Mouse (Mus musculus) lung, embryonic 14.5 days (tissue): ENCODE results near the gene Ddx52. TPM values are rescaled to one million over a fixed set of nuclear protein-coding genes. Genes with fewer than 3 reads are reported as not detected.

Experiments
- ATAC-seq: fragments of 200-750 bp; cut with Nextera tagmentation; 2 replicates; pipeline ENCODE4 v1.8.0; 2017; ENCODE audit warnings: mild to moderate bottlenecking, moderate TSS enrichment, moderate library complexity; ENCODE audit not compliant: insufficient read depth
- DNase-seq: peaks from one replicate; pipeline ENCODE4 v3.0.0-alpha.2; 2015
- H3K27ac ChIP-seq: fragments of 300-500 bp; sonication (generic); 2 replicates; pipeline ENCODE4 v1.5.1; 2014; ENCODE audit warnings: low read depth, mild to moderate bottlenecking, moderate library complexity
- H3K27me3 ChIP-seq: fragments of 300-500 bp; sonication (generic); 2 replicates; pipeline ENCODE4 v1.6.1; 2014; ENCODE audit warnings: low read length, control low read depth; ENCODE audit not compliant: insufficient read depth
- H3K36me3 ChIP-seq: fragments of 300-500 bp; sonication (generic); 2 replicates; pipeline ENCODE4 v1.6.1; 2014; ENCODE audit warnings: control low read depth; ENCODE audit not compliant: insufficient read depth
- H3K4me1 ChIP-seq: fragments of 300-500 bp; sonication (generic); 2 replicates; pipeline ENCODE4 v1.6.1; 2014; ENCODE audit warnings: antibody characterized with exemption, control low read depth; ENCODE audit not compliant: insufficient read depth
- H3K4me2 ChIP-seq: fragments of 300-500 bp; sonication (generic); 2 replicates; pipeline ENCODE4 v1.6.1; 2014; ENCODE audit warnings: mild to moderate bottlenecking
- H3K4me3 ChIP-seq: fragments of 300-500 bp; sonication (generic); 2 replicates; pipeline ENCODE4 v1.5.1; 2014; ENCODE audit warnings: low read depth, low read length
- H3K9ac ChIP-seq: fragments of 300-500 bp; sonication (generic); 2 replicates; pipeline ENCODE4 v1.6.1; 2014
- H3K9me3 ChIP-seq: fragments of 300-500 bp; sonication (generic); 2 replicates; pipeline ENCODE4 v1.6.1; 2016; ENCODE audit warnings: low read depth, low read length, control low read depth
- CTCF ChIP-seq: IDR thresholded peaks from 2 replicates; pipeline ENCODE4 v1.5.1; 2016; ENCODE audit warnings: antibody characterized with exemption, low read depth
- WGBS: fragments of 180-500 bp; shearing (Covaris S2); extraction: QIAGEN DNeasy Blood & Tissue Kit; methylation state at CpG from one replicate; pipeline ENCODE4 v1.1.7; 2014; 5-methylcytosine and 5-hydroxymethylcytosine counted together
- polyA plus RNA-seq: library from polyadenylated mRNA; unstranded; fragments of >200 nt; fragmentation: Nextera tagmentation; extraction: Ambion mirVana; gene quantifications from 2 replicates; pipeline ENCODE4 v1.2.1, GENCODE M21; 2014

Ddx52 gene
- polyA plus RNA-seq, 1 experiment from 2014 or later: 39.4 TPM

DNA sequence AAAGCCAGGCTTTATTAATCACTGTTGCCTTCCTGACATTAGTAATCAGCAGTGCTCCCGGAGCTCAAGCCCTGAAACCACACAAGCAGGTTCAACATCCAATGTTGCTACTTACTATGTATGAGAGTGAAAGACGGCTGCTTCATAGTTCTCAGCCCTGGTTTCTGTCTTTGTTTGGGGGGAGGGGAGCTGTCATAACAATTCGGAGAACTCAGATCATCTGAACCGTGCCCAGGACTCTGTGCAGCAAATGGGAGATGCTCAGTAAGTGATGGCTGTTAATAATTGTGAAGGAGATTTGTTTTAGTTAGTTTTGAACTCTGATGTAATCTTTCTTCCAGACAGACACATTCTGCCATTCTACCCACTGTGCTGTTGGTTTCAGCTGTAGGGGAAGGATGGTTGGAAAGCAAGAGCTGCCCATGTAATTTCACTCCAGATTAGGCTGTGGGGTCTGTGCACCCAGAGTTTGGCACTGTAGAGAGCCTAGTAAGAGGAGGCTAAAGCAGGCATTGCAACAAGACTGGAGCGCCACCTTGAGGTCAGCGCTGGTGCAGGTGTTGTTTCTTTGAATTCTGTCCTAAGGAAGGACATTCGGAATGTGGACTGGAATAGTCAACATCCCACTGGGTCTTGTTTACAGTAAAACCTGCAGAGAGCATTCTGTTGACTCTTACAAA is 5.7 kb upstream of the Ddx52 start:
- Histone ChIP-seq H3K27me3 (no peaks in the 10 kb centered on the region), H3K4me2 (no peak overlapping the region), H3K4me1 (no peaks in the 10 kb centered on the region), H3K36me3 (no peaks in the 10 kb centered on the region), H3K9ac (no peak overlapping the region), H3K9me3 (no peaks in the 10 kb centered on the region), H3K4me3 (no peak overlapping the region), H3K27ac (no peak overlapping the region)
- DNase-seq: peak; percentile 92
- WGBS: 12% methylated on average over 7 of the region's 7 CpGs
- TF ChIP-seq CTCF: peak; percentile 95
- peak; percentile 21; the same call in 1 of the 2 replicates for ATAC-seq

DNA sequence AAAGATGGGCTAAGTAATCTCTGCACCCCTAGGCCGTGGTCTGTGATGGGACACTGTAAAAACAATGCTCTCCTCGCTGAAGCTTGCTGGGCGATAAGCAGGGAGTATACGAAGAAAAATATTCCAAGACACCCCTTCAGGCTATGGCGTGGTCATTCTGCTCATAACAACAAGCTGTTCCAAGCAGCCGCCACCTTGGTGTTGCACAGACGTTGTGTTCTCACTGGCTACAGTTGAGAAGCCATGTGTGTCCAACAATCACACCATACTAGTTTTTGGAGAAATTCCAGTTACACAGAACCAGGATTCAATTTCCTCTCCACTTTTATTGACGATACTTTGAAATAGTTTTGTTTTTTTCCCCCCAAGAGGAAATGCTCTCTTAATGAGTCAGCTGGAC is 3.3 kb upstream of the Ddx52 start:
- Histone ChIP-seq H3K27me3 (no peaks in the 10 kb centered on the region), H3K4me3 (no peak overlapping the region)

DNA sequence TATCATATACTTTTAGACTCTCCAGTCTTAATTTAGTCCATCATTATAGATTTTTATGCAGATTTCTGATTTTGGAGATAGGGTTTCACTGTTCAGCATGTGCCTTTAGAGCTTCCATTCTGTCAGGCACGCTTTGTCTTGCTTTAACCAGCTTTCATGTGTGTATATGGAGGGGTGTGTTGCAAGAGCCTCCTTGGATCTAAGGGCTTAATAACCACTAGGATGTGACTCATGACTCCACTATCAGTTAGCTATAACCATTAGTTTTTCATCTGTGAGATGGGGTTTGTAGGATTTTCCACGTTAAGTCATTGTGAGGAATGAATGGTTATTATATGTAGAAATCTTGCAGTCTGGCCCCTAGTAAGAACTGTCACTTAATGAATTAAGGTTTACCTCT is 15.0 kb downstream of the Ddx52 start:
- no peak for TF ChIP-seq CTCF
- H3K4me2 ChIP-seq: no peak overlapping the region
- no peak overlapping the region for H3K9ac ChIP-seq
- no peak overlapping the region for H3K4me3 ChIP-seq
- H3K9me3 ChIP-seq: no peaks in the 10 kb centered on the region
- 97% methylated on average over 2 of the region's 2 CpGs for WGBS
- H3K36me3 ChIP-seq: peaks cover 95% of the 10 kb centered on the region
- no peaks in the 10 kb centered on the region for H3K4me1 ChIP-seq
- no peaks in the 10 kb centered on the region for H3K27me3 ChIP-seq
- ATAC-seq: no peak
- H3K27ac ChIP-seq: no peak overlapping the region
- no peak for DNase-seq

More for the DNA sequence above, 3.3 kb upstream of the Ddx52 start:
- H3K9me3 ChIP-seq: no peaks in the 10 kb centered on the region
- no peak for TF ChIP-seq CTCF
- ATAC-seq (no peak), DNase-seq (no peak)
- H3K27ac ChIP-seq: no peak overlapping the region
- no peak overlapping the region for H3K4me2 ChIP-seq
- H3K36me3 ChIP-seq: peaks cover 4% of the 10 kb centered on the region; the same call in 1 of the 2 replicates
- H3K9ac ChIP-seq: no peak overlapping the region
- WGBS: 76% methylated on average over 8 of the region's 8 CpGs
- no peaks in the 10 kb centered on the region for H3K4me1 ChIP-seq

DNA sequence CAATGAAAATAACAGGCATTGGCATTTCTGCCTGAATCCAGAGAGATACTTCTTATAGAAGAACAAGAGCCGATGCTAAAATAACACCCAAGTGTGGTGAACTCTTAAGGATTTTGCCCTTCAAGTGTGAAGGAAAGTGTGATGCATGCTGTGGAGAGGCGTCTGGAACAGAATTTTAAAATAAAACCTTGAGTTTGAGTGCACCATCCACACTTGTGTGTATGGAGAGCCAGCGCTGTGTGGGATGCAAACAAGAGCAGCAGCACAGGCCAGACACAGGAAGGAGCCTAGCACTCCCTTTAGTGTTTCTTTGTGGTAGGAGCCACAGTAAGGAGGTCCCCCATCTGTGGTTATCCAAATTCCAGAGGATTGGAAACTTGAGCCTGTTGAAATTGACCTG is 20.1 kb downstream of the Ddx52 start:
- no peaks in the 10 kb centered on the region for H3K9me3 ChIP-seq
- DNase-seq: no peak
- H3K4me1 ChIP-seq: no peaks in the 10 kb centered on the region
- no peak overlapping the region for H3K4me3 ChIP-seq
- peaks cover 56% of the 10 kb centered on the region for H3K36me3 ChIP-seq
- ATAC-seq: no peak
- 83% methylated on average over 3 of the region's 3 CpGs for WGBS
- no peak overlapping the region for H3K9ac ChIP-seq
- no peak overlapping the region for H3K4me2 ChIP-seq
- TF ChIP-seq CTCF: no peak
- H3K27me3 ChIP-seq: no peaks in the 10 kb centered on the region
- no peak overlapping the region for H3K27ac ChIP-seq

DNA sequence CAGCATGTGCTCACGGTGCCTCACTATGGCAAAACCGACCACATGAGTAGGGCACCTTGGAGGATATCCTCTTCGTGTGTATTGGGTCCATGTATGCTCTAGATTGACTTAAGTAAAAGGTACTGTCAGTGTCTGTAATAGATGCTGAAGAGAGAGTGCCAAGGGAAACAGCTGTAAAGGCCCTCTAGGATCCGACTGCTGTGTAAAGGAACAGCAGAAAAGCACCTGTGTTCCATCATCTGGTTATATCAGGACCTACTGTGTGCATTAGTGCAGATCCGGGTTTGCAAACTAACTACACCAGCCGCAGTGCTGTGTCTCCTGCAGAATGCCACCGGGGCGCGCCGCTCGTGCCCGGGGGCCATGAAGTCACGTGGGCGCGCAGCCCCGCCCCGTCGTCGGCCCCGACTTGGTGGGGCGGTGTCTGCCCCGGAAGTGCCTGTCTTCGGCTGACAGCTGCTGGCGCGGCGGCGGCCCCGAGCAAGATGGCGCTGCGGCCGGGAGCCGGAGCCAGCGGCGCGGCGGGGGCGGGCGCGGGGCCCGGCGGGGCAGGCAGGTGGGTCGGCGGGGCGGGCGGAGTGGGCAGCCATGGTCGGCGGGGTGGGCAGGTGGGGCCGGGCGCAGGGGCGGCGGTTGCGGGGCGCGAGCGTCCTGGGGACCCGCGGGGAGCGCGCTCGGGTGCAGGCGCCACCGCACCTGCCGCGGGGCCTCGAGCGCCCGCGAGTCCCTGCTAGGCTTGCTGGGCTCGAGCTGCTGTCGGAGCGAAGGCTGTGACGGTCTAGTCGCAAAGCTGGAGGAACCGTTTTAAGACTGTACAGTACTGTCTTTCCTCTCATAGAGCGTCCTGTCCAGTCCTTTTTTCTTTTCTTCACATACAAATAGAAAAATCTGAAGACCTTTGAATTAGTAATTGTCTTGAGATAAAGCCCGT is 22.4 kb downstream of the Ddx52 start, which contains the start of gene Synrg:
TSS of gene Synrg (plus strand) at position 438 of the 931 bp plus-strand sequence.
- 2% methylated on average over 75 of the region's 76 CpGs for WGBS
- H3K27ac ChIP-seq: peak within 1 kb of the TSS; percentile 58; the same call in 1 of the 2 replicates
- no peak for TF ChIP-seq CTCF

DNA sequence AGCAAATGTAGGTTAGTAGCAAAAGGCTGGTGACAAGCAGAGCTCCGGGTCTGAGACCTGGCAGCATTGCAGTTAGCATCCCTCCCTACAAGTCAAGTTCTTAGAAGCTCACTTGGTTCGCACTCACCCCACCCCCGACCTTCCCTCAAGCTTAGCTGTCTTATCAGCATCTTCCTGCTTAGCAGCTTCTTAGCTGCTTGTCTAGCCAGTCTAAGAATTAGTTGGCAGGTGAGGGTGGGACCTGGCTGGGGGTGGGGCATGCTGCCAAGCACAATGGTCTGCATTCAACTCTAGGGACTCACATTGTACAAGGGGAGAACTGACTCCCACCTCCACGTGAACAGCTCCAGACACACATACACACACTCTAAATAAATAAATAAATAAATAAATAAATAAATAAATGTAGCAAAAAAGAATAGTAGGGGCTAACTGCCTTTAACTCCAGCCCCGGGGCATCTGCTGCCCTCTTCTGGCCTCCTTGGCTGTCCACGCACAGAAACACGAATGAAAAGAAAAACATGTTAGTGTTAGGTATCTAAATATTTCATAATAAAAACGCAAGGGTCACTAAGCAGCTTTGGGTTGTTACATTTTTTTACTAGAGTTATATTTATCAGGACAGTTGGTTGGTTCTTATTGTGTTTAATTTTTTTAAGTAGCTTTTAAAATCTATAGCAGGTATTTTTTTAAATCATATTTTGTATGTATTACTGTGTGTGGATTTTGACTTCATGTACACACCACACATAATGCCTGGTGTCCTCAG is 25.8 kb downstream of the Ddx52 start:
- Histone ChIP-seq H3K4me3 (no peak overlapping the region), H3K9me3 (no peaks in the 10 kb centered on the region), H3K27me3 (no peaks in the 10 kb centered on the region), H3K9ac (no peak overlapping the region), H3K4me1 (no peaks in the 10 kb centered on the region), H3K4me2 (no peak overlapping the region), H3K27ac (no peak overlapping the region), H3K36me3 (peaks cover 4% of the 10 kb centered on the region; the same call in 1 of the 2 replicates)
- DNase-seq (peak; percentile 27), ATAC-seq (no peak)
- 40% methylated on average over 8 of the region's 8 CpGs for WGBS
- 0 out of 2 replicates have a peak, but pooled peaks have one; percentile 5 for TF ChIP-seq CTCF

More for the DNA sequence above, 22.4 kb downstream of the Ddx52 start, which contains the start of gene Synrg:
- Histone ChIP-seq H3K4me1 (no peaks in the 10 kb centered on the region), H3K4me2 (peak within 1 kb of the TSS; percentile 72), H3K9me3 (no peaks in the 10 kb centered on the region), H3K4me3 (peak within 1 kb of the TSS; percentile 70), H3K36me3 (peaks cover 33% of the 10 kb centered on the region), H3K9ac (peak within 1 kb of the TSS; percentile 60), H3K27me3 (no peaks in the 10 kb centered on the region)
- DNase-seq: peak; percentile 92
- peak; percentile 95 for ATAC-seq
